Mouse (Mus musculus) lung, postnatal 14 days (tissue): ENCODE data around the gene Klk1b5.
"Not testable (repeated sequence)": the region's sequence is repeated elsewhere in the genome, so short reads cannot be mapped to it uniquely, and the experiment has no call there.

Experiments
- DNase-seq: peaks from one replicate; pipeline ENCODE4 v3.0.0; 2021

Klk1b5 gene

DNA sequence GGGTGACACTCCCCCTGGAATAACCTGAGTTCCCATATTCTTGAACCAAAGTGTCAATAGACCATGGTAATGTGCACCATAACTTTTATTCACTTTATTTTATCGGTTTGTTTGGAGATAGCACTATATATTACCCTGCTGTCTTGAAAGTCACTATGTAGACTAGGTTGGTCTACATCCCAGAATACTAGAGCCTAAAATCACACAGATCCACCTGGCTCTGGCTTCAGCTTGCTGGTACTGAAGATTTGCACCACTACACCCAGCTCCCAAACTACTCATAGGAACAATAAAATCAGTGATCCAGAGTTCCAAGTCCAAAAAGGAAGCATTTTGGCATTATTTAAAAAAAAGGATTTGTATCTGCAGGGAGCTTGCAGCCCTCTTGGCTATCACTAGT lies at the start of gene Klk1b5:
Gene Klk1b5, plus strand, starts transcription at position 301 of the 400 bp plus-strand sequence.
- DNase-seq, result no peak

DNA sequence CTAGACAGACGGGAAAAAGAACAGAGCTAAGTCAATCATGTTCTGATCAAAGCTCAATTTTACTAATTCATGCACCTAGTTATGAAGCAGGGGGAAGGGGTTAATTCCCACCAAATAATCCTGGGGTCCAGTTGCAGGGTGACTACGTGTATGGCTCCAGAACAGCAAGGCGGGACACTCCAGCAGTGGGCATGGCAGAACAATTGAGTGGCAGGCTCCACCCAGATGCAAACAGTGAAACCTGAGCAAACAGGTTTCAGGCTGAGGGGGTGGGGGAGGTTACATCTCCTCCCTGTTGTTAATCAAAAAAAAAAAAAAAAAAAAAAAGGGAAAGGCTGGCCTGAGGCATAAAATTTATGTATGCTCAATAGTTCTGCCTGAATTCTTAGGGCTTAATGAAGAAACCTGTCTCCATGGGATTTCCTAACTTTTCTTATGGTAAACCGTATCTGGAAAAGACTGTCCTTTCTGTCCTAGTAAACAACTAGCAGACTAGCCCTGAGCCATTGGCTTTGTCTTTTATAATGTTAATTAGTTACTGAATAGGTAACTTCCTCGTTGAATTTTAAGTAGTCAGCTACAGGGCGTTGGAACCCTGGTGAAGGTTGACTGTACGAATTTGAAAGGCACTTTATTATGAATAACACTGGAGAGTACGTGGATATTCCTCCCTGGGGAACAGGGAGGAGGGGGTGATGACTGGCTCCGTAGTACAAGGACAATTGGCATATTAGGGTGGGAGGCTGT lies 36.3 kb upstream of the Klk1b5 start:
- no peak for DNase-seq

DNA sequence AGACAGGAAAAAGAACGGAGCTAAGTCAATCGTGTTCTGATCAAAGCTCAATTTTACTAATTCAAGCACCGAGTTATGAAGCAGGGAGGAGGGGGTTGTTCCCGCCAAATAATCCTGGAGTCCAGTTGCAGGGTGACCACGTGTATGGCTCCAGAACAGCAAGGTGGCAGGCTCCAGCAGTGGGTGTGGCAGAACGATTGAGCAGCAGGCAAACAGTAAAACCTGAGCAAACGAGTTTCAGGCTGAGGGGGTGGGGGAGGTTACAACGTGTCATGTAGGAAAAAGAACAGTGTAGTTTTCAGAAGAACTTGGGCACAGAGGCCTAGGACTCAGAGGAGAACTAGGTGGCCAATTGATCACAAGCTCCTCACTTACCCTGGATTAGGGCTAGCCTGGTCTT lies 29.2 kb upstream of the Klk1b5 start:
- not testable (repeated sequence) for DNase-seq

DNA sequence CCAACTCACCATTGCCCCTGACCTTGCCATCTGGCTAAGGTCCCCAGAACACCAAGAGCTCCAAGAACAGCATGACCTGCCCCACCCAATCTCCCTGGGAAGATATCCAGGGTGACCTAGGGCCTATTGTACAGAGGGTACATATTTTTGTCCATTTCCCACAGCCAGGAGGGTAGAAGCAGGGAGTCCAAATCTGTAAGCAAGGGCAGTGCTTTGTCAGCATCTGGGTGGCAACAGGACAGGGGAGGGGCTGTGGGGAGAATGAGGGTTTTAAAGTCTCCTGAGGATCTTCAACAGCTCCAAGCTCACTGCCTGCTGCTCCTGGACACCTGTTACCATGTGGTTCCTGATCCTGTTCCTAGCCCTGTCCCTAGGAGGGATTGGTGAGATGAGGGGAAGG lies 27.8 kb upstream of the Klk1b5 start, which contains the start of gene Klk1b24:
Gene Klk1b24, plus strand, starts transcription at position 301 of the 400 bp plus-strand sequence.
- DNase-seq, result not testable (repeated sequence)

DNA sequence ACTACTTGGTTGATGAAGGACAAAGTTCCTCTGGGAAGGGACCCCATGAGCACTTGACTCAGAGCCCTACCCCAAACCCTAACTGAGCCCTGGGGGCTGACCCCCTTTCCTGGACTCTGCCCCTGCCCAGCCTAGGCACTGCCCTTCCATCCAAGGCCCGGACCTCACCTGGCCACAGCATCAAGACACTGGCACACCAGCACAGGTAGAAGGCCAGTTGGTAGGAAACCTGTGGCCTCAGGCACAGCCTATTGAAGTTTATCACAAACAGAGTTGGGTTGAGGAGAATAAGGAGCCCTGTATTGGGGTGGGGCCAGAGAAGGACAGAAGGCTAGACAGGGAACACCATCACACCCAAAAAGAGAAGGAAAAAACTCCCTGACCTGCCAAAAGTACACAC lies 22.3 kb upstream of the Klk1b5 start:
- DNase-seq, result not testable (repeated sequence)

DNA sequence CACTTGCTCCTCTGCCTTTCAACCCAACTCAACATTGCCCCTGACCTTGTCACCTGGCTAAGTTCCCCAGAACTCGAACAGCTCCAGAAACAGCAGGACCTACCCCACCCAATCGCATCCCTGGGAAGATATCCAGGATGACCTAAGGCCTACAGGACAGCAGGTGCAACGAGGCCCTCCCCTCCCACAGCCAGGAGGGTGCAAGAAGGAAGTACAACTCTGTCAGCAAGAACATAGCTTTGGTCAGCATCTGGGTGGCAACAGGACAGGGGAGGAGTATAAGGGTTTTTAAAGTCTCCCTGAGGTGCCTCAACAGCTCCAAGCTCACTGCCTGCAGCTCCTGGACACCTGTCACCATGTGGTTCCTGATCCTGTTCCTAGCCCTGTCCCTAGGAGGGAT lies 17.9 kb upstream of the Klk1b5 start, which contains the start of gene Klk1b3:
Gene Klk1b3, plus strand, starts transcription at position 301 of the 400 bp plus-strand sequence.
- no peak for DNase-seq

DNA sequence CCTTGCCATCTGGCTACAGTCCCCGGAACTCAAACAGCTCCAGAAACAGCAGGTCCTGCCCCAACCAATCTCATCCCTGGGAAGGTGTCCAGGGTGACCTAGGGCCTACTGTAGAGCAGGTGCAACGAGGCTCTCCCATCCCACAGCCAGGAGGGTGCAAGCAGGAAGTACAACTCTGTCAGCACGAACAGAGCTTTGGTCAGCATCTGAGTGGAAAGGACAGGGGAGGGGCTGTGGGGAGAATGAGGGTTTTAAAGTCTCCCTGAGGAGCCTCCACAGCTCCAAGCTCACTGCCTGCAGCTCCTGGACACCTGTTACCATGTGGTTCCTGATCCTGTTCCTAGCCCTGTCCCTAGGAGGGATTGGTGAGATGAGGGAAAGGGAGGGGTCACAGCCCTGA lies 8.6 kb upstream of the Klk1b5 start, which contains the start of gene Klk1b4:
Gene Klk1b4, plus strand, starts transcription at position 301 of the 400 bp plus-strand sequence.
- not testable (repeated sequence) for DNase-seq

DNA sequence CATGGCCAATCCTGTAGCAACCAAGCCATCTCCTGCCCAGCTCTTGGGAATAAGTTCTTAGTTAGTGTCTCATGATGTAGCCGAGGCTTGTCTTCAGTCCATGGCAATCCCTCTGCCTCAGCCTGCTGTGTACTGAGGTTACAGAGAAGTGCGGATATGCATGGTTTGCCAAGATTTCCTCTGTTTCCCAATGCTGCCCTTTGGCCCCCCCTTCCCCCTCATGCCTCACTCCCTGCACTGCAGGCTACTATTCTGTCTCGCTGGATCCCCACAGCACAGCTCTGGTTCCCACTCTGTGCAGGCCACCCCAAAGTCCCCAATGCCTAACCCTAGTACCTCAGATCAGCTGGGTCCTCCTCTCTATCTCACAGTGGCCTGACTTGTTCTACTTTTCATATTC lies 7.4 kb upstream of the Klk1b5 start:
- DNase-seq, result no peak

DNA sequence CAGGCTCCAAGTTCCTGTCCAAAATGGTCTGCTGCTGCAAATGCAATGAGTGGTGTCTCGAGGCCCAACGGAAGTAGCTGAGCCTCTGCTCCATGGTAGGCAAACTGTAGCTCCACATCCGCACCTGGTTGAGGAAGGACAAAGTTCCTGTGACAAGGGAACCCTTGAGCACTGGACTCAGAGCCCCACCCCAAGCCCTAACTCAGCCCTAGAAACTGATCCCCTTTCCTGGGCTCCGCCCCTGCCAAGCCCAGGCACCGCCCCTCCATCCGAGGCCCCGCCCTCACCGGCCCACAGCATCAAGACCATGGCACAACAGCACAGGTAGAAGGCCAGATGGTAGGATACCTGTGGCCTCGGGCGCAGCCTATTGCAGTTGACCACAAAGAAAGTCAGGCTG lies 5.9 kb downstream of the Klk1b5 start:
- not testable (repeated sequence) for DNase-seq

DNA sequence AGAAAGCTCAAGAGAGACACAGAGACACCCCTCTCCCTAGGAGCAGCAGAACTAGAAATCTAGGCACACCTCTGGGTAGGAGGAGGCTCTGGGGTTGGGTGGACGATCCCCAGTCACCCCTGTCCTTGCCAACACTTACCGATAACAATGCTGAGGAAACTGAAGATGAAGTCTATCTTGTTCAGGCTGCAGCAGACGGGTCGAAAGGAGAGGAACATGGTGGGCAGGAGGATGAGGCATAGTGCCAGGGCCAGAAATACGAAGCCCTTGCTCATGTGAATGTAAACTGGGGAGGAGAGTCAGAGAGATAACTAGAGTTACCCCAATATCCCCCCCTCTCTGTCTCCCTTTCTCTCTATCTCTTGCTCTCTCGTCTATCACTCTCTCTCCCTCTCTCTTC lies 6.6 kb downstream of the Klk1b5 start:
- not testable (repeated sequence) for DNase-seq

DNA sequence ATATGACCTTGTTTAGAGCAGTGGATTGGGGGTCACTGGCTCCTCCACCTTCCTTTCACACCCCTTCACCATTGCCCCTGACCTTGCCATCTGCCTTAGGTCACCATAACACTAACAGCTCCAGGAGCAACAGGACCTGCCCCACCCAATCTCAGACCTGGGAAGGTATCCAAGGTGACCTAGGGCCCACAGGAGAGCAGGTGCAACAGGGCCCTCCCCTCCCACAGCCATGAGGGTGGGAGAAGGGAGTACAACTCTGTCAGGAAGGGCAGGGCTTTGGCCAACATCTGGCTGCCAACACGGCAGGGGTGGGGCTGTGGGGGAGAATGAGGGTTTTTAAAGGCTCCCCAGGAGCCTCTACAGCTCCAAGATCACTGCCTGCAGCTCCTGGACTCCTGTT lies 9.3 kb downstream of the Klk1b5 start, which contains the start of gene Klk1:
Gene Klk1, plus strand, starts transcription at position 285 of the 400 bp plus-strand sequence.
- DNase-seq, result no peak

DNA sequence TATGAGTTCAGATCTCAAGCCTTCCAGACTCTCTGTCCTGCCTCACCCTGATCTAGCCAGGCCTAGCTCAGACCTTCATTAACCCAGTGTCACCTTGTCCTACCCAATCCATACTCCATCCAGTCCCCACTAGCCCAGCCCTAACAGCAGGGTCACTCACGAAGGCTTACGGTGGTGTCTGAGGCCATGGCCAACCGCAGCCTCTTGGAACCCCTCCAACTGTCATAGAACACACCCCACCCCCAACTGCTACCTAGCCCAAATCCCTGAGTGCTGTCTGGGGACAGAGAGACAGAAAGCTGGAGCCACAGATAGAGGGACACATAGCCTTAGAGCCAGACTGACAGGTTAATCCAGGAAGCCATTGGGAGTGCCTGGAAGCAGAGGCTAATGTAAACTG lies 20.2 kb downstream of the Klk1b5 start, which contains the start of gene Gm36864:
Gene Gm36864, plus strand, starts transcription at position 269 of the 400 bp plus-strand sequence.
- no peak for DNase-seq

DNA sequence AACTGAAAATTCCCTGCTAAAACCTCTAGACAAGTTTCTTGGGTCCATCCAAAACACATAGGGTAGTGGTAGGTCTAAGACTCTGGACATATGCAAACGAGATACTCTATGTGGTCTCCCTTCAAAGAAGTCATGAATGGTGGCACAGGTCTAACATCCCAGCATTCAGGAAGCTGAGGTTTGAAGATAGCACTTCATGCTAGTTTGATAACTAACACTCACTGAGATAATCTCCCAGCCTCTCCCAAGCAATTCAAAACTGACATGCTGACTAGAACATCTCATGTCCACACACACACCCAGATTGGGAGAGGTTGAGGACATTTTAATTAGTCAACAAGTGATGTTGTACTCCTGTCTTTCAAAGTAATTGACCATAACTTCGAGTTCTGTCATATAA lies 24.2 kb downstream of the Klk1b5 start:
- no peak for DNase-seq

DNA sequence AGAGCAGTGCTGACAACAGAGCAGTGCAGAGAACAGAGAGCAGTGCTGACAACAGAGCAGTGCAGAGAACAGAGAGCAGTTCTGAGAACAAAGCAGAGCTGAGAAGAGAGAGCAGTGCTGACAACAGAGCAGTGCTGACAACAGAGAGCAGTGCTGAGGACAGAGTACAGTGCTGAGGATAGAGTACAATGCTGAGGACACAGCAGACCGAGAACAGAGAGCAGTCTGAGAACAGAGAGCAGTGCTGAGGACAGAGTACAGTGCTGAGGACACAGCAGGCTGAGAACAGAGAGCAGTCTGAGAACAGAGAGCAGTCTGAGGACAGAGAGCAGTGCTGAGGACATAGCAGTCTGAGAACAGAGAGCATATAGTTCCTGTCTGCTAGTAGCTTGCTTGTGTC lies 25.0 kb downstream of the Klk1b5 start:
- no peak for DNase-seq

DNA sequence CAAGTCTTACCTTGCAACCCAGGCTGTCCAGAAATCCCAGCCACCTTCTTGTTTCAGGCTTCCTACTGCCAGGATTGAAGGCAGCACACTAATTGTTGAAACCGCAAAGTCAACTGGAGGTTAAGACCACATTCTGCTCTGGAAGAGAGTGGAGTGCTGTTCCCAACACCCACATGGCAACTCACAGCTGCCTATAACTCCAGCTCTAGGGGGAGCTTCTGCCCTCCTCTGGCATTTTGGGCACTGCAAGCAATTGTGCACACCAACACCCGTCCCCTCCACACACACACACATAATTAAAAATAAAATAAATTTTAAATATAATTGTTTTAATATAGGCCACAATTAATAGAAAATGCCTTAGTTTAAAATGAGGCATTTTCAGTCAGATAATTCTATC lies 25.4 kb downstream of the Klk1b5 start:
- no peak for DNase-seq

DNA sequence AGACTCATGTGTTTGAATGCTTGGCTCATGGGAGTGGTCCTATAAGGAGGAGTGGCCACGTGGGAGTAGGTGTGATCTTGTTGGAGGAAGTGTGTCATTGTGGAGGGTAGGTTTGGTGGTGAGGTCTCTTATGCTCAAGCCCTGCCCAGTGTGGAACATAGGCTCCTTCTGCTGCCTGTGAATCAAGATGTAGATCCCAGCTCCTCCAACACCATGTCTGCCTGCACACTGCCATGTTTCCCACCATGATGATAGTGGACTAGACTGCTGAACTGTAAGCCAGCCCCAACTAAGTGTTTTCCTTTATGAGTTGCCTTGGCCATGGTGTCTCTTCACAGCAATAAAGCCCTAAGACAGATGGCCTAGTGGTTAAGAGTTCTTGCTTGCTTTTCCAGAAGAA lies 28.3 kb downstream of the Klk1b5 start:
- no peak for DNase-seq

DNA sequence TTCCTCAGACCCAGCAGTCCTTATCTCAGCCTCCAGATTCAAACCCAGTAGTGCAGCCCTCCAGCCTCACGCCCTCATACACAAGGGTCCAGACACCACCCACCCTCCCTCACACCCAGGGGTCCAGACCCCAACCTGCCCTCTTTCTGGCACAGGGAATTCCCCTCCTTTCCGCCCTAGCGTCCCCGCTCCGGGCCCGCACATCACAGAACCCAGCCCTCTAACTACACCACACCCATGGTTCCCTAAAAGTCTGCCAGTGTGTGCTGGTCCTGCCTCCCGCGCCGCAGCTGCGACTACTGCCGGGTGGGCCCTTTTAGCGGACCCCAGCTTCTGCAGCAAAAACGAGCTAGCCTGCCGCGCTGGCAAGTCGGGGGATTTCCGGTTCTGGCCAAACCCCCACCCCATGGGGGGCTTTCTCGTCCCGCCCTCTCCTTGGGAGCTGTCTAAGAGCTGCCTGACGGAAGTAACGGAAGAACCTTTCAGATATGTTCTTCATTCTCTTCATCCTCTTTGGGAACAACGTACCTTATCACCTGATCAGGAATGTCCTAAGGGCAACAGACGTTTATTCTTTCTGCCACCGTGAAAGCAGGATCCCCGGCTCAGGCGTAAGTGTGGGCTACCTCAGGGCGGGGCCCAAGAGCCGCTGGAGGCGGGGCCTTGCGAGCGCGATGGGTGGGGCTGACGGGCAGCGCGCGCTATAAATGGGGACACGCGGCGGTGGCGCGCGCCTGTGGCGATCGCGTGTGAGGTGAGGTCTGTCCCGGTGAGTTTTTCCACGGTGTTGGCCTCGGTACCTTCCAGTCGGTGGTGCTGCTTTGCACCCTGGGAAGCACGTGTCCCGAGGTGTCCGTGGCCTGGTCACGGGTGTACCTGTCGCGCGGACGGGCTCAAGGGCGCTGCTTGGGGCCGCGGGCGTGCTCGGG lies 30.6 kb downstream of the Klk1b5 start, which contains the start of the genes 1700028J19Rik and 2410002F23Rik:
Gene 1700028J19Rik, minus strand, starts transcription at position 641 of the 929 bp plus-strand sequence.
Gene 2410002F23Rik, plus strand, starts transcription at position 668 of the 929 bp plus-strand sequence.
- DNase-seq, result peak; percentile 93

DNA sequence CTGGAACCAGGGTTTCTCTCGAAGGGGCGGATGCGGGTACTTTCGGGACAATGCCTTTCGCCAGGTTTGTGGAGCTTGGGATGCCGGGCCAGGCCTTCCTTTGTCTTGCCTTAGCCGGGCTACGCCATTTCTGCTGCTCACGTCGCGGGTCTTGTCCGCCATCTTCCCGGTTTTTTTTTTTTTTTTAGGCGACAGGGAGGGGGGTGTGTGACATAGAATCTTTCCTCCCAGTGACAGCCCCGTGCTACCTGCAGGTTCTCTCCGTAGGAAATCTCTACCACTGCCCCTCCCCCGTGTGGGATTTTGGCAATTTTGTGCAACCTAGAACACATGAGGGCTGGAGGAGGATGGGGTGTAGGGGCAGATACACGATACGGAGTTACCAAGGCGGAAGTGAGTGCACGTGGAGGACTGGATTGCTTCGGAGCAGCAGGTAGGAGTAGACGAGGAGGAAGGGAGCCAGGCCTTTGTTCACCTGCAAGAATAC lies 31.3 kb downstream of the Klk1b5 start:
- no peak for DNase-seq

DNA sequence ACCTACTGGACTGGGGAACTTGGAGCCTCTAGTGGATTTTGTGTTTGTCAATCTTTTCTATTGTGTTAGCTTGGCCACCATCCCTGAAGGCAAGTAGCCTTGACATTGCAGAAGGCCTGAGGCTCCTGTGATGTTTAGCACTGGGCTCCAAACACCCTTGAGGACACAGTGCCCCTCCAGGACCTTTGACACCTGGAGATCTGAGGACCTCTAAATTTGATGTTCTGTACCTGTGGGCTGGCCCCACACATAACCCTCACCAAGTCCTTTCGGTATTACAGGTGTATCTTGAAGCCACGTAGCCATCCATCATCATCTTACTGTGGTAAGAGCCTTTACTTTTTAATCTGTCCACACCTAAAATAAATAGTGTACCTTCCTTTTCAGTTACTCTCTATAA lies 32.2 kb downstream of the Klk1b5 start:
- no peak for DNase-seq

DNA sequence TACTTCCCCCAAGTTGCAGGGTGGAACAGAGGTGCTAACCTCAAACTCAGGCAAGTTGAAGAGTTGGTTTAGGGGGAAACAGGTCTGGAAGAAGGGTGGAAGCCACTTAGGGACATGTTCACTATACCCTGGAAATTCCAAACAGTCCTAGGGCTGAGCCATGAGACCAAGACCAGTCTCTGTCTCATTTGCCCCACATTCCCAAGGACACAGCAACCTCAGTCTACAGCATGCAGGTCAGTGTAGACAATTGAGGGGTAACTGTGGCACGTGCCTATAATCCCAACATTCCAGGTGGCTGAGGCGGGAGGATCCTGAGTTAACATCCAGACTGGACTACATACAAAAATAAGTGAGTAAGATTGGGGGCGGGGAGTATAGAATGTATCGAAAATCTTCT lies 33.5 kb downstream of the Klk1b5 start:
- DNase-seq, result no peak

DNA sequence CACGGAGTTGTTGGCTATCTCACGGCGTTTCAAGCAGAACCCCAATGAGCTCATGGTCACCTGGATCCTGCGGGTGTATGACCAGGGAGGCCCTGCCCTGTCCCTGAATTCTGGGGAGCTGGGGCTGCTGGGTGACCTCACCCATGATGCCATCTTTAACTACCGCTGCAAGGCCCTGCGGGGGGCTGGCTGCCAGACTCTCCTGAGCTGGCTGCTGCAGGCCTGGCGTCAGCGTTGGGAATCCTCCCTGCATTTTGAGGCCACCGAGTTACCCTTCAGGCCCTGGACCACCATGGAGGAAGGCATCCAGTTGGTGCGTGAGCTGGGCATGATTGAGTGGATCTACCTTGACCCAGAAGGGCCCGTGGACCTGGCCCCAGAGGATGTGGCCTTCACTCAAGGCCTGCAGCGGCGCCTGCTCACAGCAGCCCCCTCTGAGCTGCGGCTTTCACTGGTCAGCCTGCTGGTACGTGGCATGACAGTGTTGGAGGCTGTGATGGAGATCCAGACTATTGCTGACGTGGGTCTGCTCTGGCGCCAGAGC lies 35.1 kb downstream of the Klk1b5 start:
- not testable (repeated sequence) for DNase-seq

DNA sequence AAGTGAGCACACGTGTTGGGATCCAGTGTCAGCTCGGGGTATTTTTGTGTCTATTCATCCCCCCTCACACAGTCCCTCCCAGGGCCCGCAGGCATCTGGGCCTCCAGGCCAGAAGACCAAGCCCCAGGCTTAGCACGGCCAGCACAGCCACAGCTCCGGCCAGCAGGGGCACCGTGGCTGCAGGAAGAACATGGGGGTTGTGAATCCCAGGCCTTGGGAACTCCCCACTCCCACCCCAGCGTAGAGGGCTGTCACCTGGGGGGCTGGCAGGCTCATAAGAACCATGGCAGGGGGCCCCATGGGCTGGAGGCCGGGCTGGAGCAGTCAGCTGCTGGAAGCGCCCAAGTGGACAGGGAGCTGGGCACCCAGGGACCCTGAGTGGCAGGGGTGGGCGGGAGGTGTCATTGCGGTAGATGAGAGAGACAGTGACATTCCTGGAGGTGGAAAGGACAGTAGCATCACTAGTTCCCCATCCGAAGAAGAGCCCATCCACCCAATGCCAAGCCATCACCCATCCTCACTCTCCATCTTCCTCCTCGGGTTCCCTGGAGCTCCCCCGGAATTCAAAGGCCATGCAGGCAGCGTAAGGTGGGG lies 37.4 kb downstream of the Klk1b5 start:
- no peak for DNase-seq
